Mouse (Mus musculus): Measurements from ENCODE around the gene Gpr156. TPM values are rescaled to one million over a fixed set of nuclear protein-coding genes. Genes with fewer than 3 reads are reported as not detected.

Gpr156 gene
- polyA plus RNA-seq, 1 experiment from 2014 or later = 4.2 TPM

GRCm38 (mm10) chr16:37901318-37901717 lies 15.0 kb upstream of the Gpr156 start:
- no peaks in the 10 kb centered on the region for H3K4me1 ChIP-seq (ENCODE audit: control insufficient read depth, insufficient read depth, low read length)
- no peak overlapping the region for H3K4me2 ChIP-seq
- 50% methylated on average over 11 of the region's 11 CpGs for WGBS

GRCm38 (mm10) chr16:37906456-37906855 lies 9.8 kb upstream of the Gpr156 start:
- Histone ChIP-seq H3K9me3 (ENCODE audit: control insufficient read depth, low read length) (no peaks in the 10 kb centered on the region), H3K4me2 (no peak overlapping the region), H3K9ac (ENCODE audit: low read length) (no peak overlapping the region), H3K27ac (ENCODE audit: low read depth, low read length) (no peak overlapping the region), H3K36me3 (ENCODE audit: control insufficient read depth, insufficient read depth, low read length) (no peaks in the 10 kb centered on the region), H3K4me1 (ENCODE audit: control insufficient read depth, insufficient read depth, low read length) (no peaks in the 10 kb centered on the region), H3K4me3 (ENCODE audit: low read depth, low read length) (no peak overlapping the region), H3K27me3 (ENCODE audit: control insufficient read depth, insufficient read depth, low read length) (no peaks in the 10 kb centered on the region)
- no peak for DNase-seq (ENCODE audit: low spot score, missing footprints)
- no peak for ATAC-seq (ENCODE audit: low FRiP score)
- 96% methylated on average over 3 of the region's 3 CpGs for WGBS

More at GRCm38 (mm10) chr16:37901318-37901717, 15.0 kb upstream of the Gpr156 start:
- Histone ChIP-seq H3K9ac (ENCODE audit: low read length) (no peak overlapping the region), H3K9me3 (ENCODE audit: control insufficient read depth, low read length) (no peaks in the 10 kb centered on the region), H3K27me3 (ENCODE audit: control insufficient read depth, insufficient read depth, low read length) (no peaks in the 10 kb centered on the region), H3K27ac (ENCODE audit: low read depth, low read length) (no peak overlapping the region), H3K36me3 (ENCODE audit: control insufficient read depth, insufficient read depth, low read length) (no peaks in the 10 kb centered on the region), H3K4me3 (ENCODE audit: low read depth, low read length) (no peak overlapping the region)
- no peak for ATAC-seq (ENCODE audit: low FRiP score)
- no peak for DNase-seq (ENCODE audit: low spot score, missing footprints)

DNA sequence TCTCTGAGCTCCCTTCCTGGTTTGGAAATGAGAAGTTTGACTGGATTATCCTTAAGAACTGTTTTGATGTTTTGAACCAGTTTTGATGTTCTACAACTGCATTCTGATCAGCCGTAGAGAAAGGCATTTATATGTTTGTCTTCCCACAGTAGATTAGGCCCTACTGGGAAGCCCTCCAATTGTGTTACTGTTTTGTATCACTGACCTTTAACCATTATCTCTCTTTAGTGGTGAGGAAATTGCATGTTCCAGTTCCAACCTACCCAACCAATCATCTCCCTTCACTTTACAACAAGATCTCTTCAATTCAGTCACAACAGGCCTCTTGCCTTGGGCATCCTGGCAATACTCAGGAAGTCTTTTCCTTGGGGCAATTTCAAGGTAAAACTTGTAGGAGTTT lies 5.2 kb upstream of the Gpr156 start:
- H3K4me2 ChIP-seq = no peak overlapping the region
- ATAC-seq (ENCODE audit: low FRiP score) (no peak), DNase-seq (ENCODE audit: low spot score, missing footprints) (no peak)
- H3K9me3 ChIP-seq (ENCODE audit: control insufficient read depth, low read length) = no peaks in the 10 kb centered on the region
- 68% methylated on average over 1 of the region's 1 CpGs for WGBS
- H3K9ac ChIP-seq (ENCODE audit: low read length) = no peak overlapping the region
- no peak overlapping the region for H3K4me3 ChIP-seq (ENCODE audit: low read depth, low read length)
- no peaks in the 10 kb centered on the region for H3K36me3 ChIP-seq (ENCODE audit: control insufficient read depth, insufficient read depth, low read length)
- H3K4me1 ChIP-seq (ENCODE audit: control insufficient read depth, insufficient read depth, low read length) = no peaks in the 10 kb centered on the region
- H3K27ac ChIP-seq (ENCODE audit: low read depth, low read length) = no peak overlapping the region
- H3K27me3 ChIP-seq (ENCODE audit: control insufficient read depth, insufficient read depth, low read length) = no peaks in the 10 kb centered on the region; the same call in 1 of the 2 replicates

GRCm38 (mm10) chr16:37916818-37917201 lies 514 bp downstream of the Gpr156 start:
- peak overlapping the region; percentile 69 for H3K9ac ChIP-seq (ENCODE audit: low read length)
- DNase-seq (ENCODE audit: low spot score, missing footprints) = no peak
- H3K4me1 ChIP-seq (ENCODE audit: control insufficient read depth, insufficient read depth, low read length) = peaks cover 3% of the 10 kb centered on the region
- H3K9me3 ChIP-seq (ENCODE audit: control insufficient read depth, low read length) = no peaks in the 10 kb centered on the region
- ATAC-seq (ENCODE audit: low FRiP score) = no peak
- peak overlapping the region; percentile 84 for H3K4me2 ChIP-seq
- peaks cover 4% of the 10 kb centered on the region; the same call in 1 of the 2 replicates for H3K27me3 ChIP-seq (ENCODE audit: control insufficient read depth, insufficient read depth, low read length)
- H3K4me3 ChIP-seq (ENCODE audit: low read depth, low read length) = peak overlapping the region; percentile 37
- H3K27ac ChIP-seq (ENCODE audit: low read depth, low read length) = no peak overlapping the region
- WGBS = 12% methylated on average over 7 of the region's 7 CpGs
- H3K36me3 ChIP-seq (ENCODE audit: control insufficient read depth, insufficient read depth, low read length) = no peaks in the 10 kb centered on the region

DNA sequence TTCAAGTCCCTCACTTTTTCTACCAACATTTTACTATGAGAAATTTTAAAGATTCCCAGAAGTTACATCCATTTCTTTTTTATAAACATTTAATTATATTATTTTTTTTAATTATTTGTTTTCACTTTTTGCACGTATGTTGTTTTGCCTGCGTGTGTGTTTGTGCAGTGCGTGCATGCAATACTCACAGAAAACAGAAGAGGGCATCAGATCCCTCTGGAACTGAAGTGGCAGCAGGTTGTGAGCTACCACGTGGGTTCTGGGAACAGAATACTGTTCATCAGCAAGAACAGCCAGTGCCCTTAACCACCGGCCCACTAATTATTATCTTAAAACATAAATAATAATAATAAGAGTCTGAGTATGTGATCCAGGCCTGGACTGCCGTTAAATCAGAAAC lies 2.7 kb downstream of the Gpr156 start:
- Histone ChIP-seq H3K36me3 (ENCODE audit: control insufficient read depth, insufficient read depth, low read length) (no peaks in the 10 kb centered on the region), H3K9me3 (ENCODE audit: control insufficient read depth, low read length) (no peaks in the 10 kb centered on the region), H3K4me2 (no peak overlapping the region), H3K4me1 (ENCODE audit: control insufficient read depth, insufficient read depth, low read length) (peaks cover 3% of the 10 kb centered on the region), H3K4me3 (ENCODE audit: low read depth, low read length) (no peak overlapping the region), H3K27me3 (ENCODE audit: control insufficient read depth, insufficient read depth, low read length) (peaks cover 4% of the 10 kb centered on the region; the same call in 1 of the 2 replicates), H3K9ac (ENCODE audit: low read length) (no peak overlapping the region), H3K27ac (ENCODE audit: low read depth, low read length) (no peak overlapping the region)
- DNase-seq (ENCODE audit: low spot score, missing footprints) = no peak
- 84% methylated on average over 6 of the region's 6 CpGs for WGBS
- ATAC-seq (ENCODE audit: low FRiP score) = no peak

DNA sequence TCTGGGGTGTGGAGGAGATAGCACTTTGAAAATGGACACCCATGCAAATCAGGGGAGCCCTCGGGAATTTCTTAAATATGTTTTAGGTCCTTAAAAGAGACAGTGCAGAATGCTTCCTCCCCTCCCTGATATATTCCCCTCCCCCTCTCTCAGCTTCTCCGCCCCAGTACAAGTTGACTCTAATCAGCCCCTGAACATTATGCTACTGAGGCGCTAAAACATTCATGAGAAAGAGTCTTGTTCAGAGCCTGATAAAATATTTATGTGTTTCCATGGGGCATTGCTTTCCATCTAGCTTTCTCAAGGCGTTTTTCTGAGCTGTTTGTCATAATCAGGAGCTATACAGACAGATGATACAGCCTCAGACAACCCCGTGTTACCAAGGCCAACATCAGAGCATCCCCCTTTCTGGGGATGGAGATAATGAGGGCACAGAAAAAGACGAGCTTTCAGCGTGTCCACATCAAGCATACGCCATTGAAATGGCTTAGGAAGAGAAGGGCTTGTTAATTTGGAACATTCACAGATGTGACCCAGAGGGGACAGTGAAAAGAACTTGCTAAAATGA lies 4.6 kb downstream of the Gpr156 start:
- Histone ChIP-seq H3K4me1 (ENCODE audit: control insufficient read depth, insufficient read depth, low read length) (peaks cover 4% of the 10 kb centered on the region), H3K9ac (ENCODE audit: low read length) (no peak overlapping the region), H3K9me3 (ENCODE audit: control insufficient read depth, low read length) (no peaks in the 10 kb centered on the region), H3K27me3 (ENCODE audit: control insufficient read depth, insufficient read depth, low read length) (peaks cover 4% of the 10 kb centered on the region; the same call in 1 of the 2 replicates), H3K4me2 (no peak overlapping the region), H3K4me3 (ENCODE audit: low read depth, low read length) (no peak overlapping the region), H3K36me3 (ENCODE audit: control insufficient read depth, insufficient read depth, low read length) (no peaks in the 10 kb centered on the region), H3K27ac (ENCODE audit: low read depth, low read length) (peak overlapping the region; percentile 44)
- peak; percentile 33 for ATAC-seq (ENCODE audit: low FRiP score)
- 63% methylated on average over 8 of the region's 8 CpGs for WGBS
- DNase-seq (ENCODE audit: low spot score, missing footprints) = no peak

DNA sequence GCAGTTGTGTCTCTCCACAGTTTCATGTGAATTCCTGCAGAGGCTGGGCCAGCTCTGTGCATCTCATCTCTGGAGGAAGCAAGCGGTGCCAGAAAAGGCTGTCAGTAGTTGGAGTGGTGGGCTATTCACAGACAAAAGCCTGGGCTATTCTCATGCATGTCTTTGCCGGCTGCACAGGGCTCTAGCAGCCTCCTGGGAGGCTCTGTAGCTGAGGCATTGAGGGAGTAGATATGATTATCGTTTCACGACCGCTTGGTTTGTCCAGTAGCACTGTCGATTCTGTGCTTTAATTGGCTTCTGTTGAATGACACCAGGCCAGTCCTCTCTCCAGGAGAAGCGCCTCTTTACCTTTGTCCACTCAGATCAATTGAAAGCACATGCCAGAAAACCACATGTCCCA lies 9.8 kb downstream of the Gpr156 start:
- no peaks in the 10 kb centered on the region for H3K36me3 ChIP-seq (ENCODE audit: control insufficient read depth, insufficient read depth, low read length)
- ATAC-seq (ENCODE audit: low FRiP score) = peak; percentile 72
- H3K27me3 ChIP-seq (ENCODE audit: control insufficient read depth, insufficient read depth, low read length) = no peaks in the 10 kb centered on the region
- H3K27ac ChIP-seq (ENCODE audit: low read depth, low read length) = peak overlapping the region; percentile 62; the same call in 1 of the 2 replicates
- H3K9me3 ChIP-seq (ENCODE audit: control insufficient read depth, low read length) = no peaks in the 10 kb centered on the region; the same call in 1 of the 2 replicates
- peak; percentile 90 for DNase-seq (ENCODE audit: low spot score, missing footprints)
- H3K4me1 ChIP-seq (ENCODE audit: control insufficient read depth, insufficient read depth, low read length) = peaks cover 16% of the 10 kb centered on the region
- no peak overlapping the region for H3K4me3 ChIP-seq (ENCODE audit: low read depth, low read length)
- H3K9ac ChIP-seq (ENCODE audit: low read length) = no peak overlapping the region
- WGBS = 9% methylated on average over 7 of the region's 7 CpGs
- H3K4me2 ChIP-seq = 0 out of 2 replicates have a peak overlapping the region, but pooled peaks have one; percentile 3

- H3K9ac ChIP-seq (ENCODE audit: low read length) = no peak overlapping the region
- H3K36me3 ChIP-seq (ENCODE audit: control insufficient read depth, insufficient read depth, low read length) = no peaks in the 10 kb centered on the region
- no peak for DNase-seq (ENCODE audit: low spot score, missing footprints)
- WGBS = 9% methylated on average over 4 of the region's 4 CpGs
- peak; percentile 22; the same call in 1 of the 2 replicates for ATAC-seq (ENCODE audit: low FRiP score)
- no peak overlapping the region; the same call in 1 of the 2 replicates for H3K4me2 ChIP-seq
- H3K4me1 ChIP-seq (ENCODE audit: control insufficient read depth, insufficient read depth, low read length) = peaks cover 16% of the 10 kb centered on the region
- H3K4me3 ChIP-seq (ENCODE audit: low read depth, low read length) = no peak overlapping the region
- H3K9me3 ChIP-seq (ENCODE audit: control insufficient read depth, low read length) = no peaks in the 10 kb centered on the region; the same call in 1 of the 2 replicates
- H3K27ac ChIP-seq (ENCODE audit: low read depth, low read length) = peak overlapping the region; percentile 35; the same call in 1 of the 2 replicates
- H3K27me3 ChIP-seq (ENCODE audit: control insufficient read depth, insufficient read depth, low read length) = no peaks in the 10 kb centered on the region
These were observed 10.8 kb downstream of the Gpr156 start for GRCm38 (mm10) chr16:37927117-37927516.

DNA sequence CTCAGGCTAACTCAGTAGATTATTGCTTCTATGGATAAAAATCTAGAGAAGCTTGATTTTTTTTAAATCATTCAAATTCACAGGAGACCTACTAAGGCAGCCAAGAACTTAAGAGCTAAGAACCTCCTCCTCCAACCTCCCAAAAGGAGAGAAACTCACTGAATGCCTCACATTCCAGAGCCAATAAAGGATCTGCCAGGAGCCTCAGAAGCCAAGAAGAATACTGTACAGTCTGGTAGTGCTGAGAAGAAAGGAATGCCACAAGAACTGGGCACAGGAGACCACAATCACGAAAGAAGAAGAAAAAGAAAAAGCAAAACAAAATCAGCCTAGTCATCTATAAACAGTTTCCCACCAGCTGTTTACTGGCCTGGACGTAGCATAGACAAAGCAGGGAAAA lies 12.7 kb downstream of the Gpr156 start:
- 68% methylated on average over 2 of the region's 2 CpGs for WGBS
- Histone ChIP-seq H3K27ac (ENCODE audit: low read depth, low read length) (no peak overlapping the region), H3K4me3 (ENCODE audit: low read depth, low read length) (no peak overlapping the region), H3K27me3 (ENCODE audit: control insufficient read depth, insufficient read depth, low read length) (no peaks in the 10 kb centered on the region), H3K36me3 (ENCODE audit: control insufficient read depth, insufficient read depth, low read length) (no peaks in the 10 kb centered on the region), H3K4me2 (no peak overlapping the region), H3K4me1 (ENCODE audit: control insufficient read depth, insufficient read depth, low read length) (peaks cover 16% of the 10 kb centered on the region), H3K9me3 (ENCODE audit: control insufficient read depth, low read length) (no peaks in the 10 kb centered on the region; the same call in 1 of the 2 replicates), H3K9ac (ENCODE audit: low read length) (no peak overlapping the region)
- DNase-seq (ENCODE audit: low spot score, missing footprints) (no peak), ATAC-seq (ENCODE audit: low FRiP score) (no peak)
